Mouse (Mus musculus) lung, postnatal 0 days (tissue): ENCODE results near the gene Wfdc21.

Experiments used
- CTCF ChIP-seq: IDR thresholded peaks from 2 replicates; pipeline ENCODE4 v1.5.1; 2016; ENCODE audit warnings: antibody characterized with exemption, mild to moderate bottlenecking
- EP300 ChIP-seq: IDR thresholded peaks from 2 replicates; pipeline ENCODE4 v1.6.1; 2016; ENCODE audit warnings: antibody characterized with exemption, mild to moderate bottlenecking, control low read depth

GRCm38 (mm10) chr11:83787401-83788021 lies 40.8 kb downstream of the Wfdc21 start:
- peak; percentile 37 for TF ChIP-seq CTCF
- no peak for TF ChIP-seq EP300
